Mouse (Mus musculus): Measurements from ENCODE around the gene Ppm1b. TPM values are rescaled to one million over a fixed set of nuclear protein-coding genes. Genes with fewer than 3 reads are reported as not detected.

Gene Ppm1b
- polyA plus RNA-seq, 1 experiment from 2014 or later = 63.4 TPM

DNA sequence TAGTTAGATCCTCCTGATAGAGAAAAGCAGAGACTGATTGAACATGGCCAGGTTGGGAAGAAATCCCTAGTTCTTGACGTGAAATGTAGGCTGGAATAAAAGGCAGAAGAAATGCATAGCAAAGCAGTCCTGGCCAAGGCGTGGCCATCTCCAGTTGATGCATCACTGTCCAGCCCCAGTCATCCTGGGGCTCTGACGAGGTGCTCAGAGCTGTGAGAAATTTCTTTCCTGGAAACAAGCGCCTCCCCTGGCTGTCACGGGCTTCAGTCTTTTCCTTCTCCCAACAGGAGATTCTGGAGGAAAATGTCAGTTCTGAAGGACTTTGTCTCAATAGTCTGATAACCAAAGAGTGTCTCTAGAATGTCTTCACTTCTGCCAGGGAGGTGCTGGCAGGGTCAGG is 74.1 kb downstream of the Ppm1b start:
- WGBS = 58% methylated on average over 5 of the region's 5 CpGs
- Histone ChIP-seq H3K27me3 (ENCODE audit: control insufficient read depth, insufficient read depth, low read length) (no peaks in the 10 kb centered on the region), H3K27ac (ENCODE audit: low read length) (no peak overlapping the region), H3K9ac (replicated peaks; ENCODE audit: low read depth, low read length) (no peak overlapping the region), H3K36me3 (ENCODE audit: control insufficient read depth, insufficient read depth, low read length) (no peaks in the 10 kb centered on the region), H3K4me1 (ENCODE audit: control insufficient read depth, insufficient read depth, low read length) (0 out of 2 replicates have a peak, but pooled peaks cover 2% of the 10 kb centered on the region), H3K4me2 (replicated peaks; ENCODE audit: low read depth, low read length) (no peak overlapping the region), H3K9me3 (ENCODE audit: control insufficient read depth, low read depth, low read length) (no peaks in the 10 kb centered on the region), H3K4me3 (ENCODE audit: low read depth, low read length) (no peak overlapping the region)
- no peak for ATAC-seq (ENCODE audit: insufficient number of reproducible peaks, insufficient read depth, low FRiP score, low read depth)

DNA sequence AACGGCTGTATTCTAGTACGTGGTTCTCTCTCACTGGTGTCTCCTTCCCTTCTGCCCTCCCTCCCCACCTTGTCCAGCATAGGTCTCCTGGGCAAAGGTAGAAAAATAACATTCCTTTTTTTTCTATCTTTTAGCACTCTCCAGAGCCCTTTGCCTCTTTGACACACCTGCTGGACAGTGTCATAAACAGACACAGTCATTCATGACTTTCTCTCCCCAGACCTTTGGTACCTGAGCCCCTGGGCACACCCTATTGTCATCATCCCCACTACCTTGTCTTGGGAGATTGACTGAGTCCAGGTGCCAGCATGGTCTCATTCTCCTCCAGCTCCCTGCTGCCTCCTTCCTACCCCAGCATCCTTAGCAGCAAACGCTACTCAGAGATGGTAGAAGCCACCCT is 76.5 kb downstream of the Ppm1b start:
- Histone ChIP-seq H3K4me2 (replicated peaks; ENCODE audit: low read depth, low read length) (no peak overlapping the region), H3K4me3 (ENCODE audit: low read depth, low read length) (no peak overlapping the region), H3K4me1 (ENCODE audit: control insufficient read depth, insufficient read depth, low read length) (0 out of 2 replicates have a peak, but pooled peaks cover 2% of the 10 kb centered on the region), H3K27me3 (ENCODE audit: control insufficient read depth, insufficient read depth, low read length) (no peaks in the 10 kb centered on the region), H3K9me3 (ENCODE audit: control insufficient read depth, low read depth, low read length) (no peaks in the 10 kb centered on the region), H3K9ac (replicated peaks; ENCODE audit: low read depth, low read length) (no peak overlapping the region), H3K27ac (ENCODE audit: low read length) (no peak overlapping the region), H3K36me3 (ENCODE audit: control insufficient read depth, insufficient read depth, low read length) (no peaks in the 10 kb centered on the region)
- ATAC-seq (ENCODE audit: insufficient number of reproducible peaks, insufficient read depth, low FRiP score, low read depth) = no peak
- 81% methylated on average over 3 of the region's 3 CpGs for WGBS

DNA sequence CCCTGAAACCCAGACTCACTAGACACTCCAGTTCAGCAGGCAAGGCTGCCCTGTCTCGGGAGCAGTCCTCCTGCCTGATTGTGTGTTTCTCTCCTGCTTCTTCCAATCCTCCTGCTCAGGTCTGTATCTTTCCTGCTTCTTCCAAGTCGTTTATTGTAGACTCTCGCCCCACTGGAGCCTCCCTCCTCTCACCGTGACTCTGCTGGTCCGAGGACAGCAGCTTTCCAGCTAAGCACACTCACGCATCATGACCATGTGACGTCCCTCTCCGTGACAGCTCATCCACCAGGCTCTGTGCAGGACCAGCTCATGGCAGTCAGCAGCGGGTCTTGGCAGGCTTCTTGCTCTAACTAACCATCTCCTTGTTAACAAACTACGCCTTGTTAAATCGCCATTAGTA is 77.5 kb downstream of the Ppm1b start:
- no peaks in the 10 kb centered on the region for H3K36me3 ChIP-seq (ENCODE audit: control insufficient read depth, insufficient read depth, low read length)
- no peak overlapping the region for H3K27ac ChIP-seq (ENCODE audit: low read length)
- no peaks in the 10 kb centered on the region for H3K9me3 ChIP-seq (ENCODE audit: control insufficient read depth, low read depth, low read length)
- H3K4me3 ChIP-seq (ENCODE audit: low read depth, low read length) = no peak overlapping the region
- no peak overlapping the region for H3K4me2 ChIP-seq (replicated peaks; ENCODE audit: low read depth, low read length)
- H3K27me3 ChIP-seq (ENCODE audit: control insufficient read depth, insufficient read depth, low read length) = no peaks in the 10 kb centered on the region
- WGBS = 54% methylated on average over 11 of the region's 11 CpGs
- no peaks in the 10 kb centered on the region for H3K4me1 ChIP-seq (ENCODE audit: control insufficient read depth, insufficient read depth, low read length)
- H3K9ac ChIP-seq (replicated peaks; ENCODE audit: low read depth, low read length) = no peak overlapping the region
- no peak for ATAC-seq (ENCODE audit: insufficient number of reproducible peaks, insufficient read depth, low FRiP score, low read depth)

DNA sequence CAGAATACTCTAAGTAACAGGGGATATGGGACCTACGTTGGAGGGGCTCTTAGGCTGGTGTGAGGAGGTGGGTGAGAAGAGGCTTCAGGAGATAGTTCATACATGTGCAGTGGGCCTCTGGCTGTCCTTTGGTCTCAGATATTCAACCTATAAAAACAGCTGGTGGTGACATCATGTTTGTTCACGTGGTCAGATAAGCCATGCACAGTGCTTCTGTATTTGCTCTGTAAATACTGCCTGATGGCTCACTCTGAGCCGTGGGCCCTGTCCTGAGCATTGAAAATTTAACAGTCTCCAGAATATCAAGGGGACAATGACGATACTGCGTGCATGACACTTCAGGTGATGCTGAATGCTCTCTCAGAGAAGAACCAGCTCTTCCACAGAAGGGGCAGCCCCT is 81.3 kb downstream of the Ppm1b start:
- 59% methylated on average over 5 of the region's 5 CpGs for WGBS

DNA sequence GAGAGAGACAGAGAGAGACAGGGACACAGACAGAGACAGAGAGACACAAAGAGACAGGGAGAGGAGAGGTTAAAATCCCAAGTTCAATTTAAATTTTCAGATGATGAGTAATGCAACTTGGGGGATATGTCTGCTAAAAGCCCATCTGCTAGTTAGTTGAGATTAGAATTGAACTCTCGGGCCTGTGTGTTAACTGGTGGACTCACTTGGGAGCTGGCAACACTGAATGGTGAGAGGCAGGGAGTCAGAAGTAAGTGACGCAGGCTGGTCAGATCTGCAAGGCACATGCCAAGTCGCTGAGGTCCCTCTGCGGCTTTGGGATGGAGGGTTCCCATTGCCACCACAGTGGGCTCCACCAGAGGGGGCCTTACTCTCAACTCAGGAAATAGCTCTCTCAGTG is 81.8 kb downstream of the Ppm1b start:
- H3K27me3 ChIP-seq (ENCODE audit: control insufficient read depth, insufficient read depth, low read length) = no peaks in the 10 kb centered on the region
- no peak for ATAC-seq (ENCODE audit: insufficient number of reproducible peaks, insufficient read depth, low FRiP score, low read depth)
- no peak overlapping the region for H3K27ac ChIP-seq (ENCODE audit: low read length)
- 89% methylated on average over 4 of the region's 4 CpGs for WGBS
- H3K4me2 ChIP-seq (replicated peaks; ENCODE audit: low read depth, low read length) = no peak overlapping the region
- no peaks in the 10 kb centered on the region for H3K9me3 ChIP-seq (ENCODE audit: control insufficient read depth, low read depth, low read length)
- no peaks in the 10 kb centered on the region for H3K4me1 ChIP-seq (ENCODE audit: control insufficient read depth, insufficient read depth, low read length)
- H3K36me3 ChIP-seq (ENCODE audit: control insufficient read depth, insufficient read depth, low read length) = no peaks in the 10 kb centered on the region
- H3K4me3 ChIP-seq (ENCODE audit: low read depth, low read length) = no peak overlapping the region
- no peak overlapping the region for H3K9ac ChIP-seq (replicated peaks; ENCODE audit: low read depth, low read length)

More for the DNA sequence above, 81.3 kb downstream of the Ppm1b start:
- Histone ChIP-seq H3K4me3 (ENCODE audit: low read depth, low read length) (no peak overlapping the region), H3K27ac (ENCODE audit: low read length) (no peak overlapping the region), H3K36me3 (ENCODE audit: control insufficient read depth, insufficient read depth, low read length) (no peaks in the 10 kb centered on the region), H3K4me1 (ENCODE audit: control insufficient read depth, insufficient read depth, low read length) (no peaks in the 10 kb centered on the region), H3K9me3 (ENCODE audit: control insufficient read depth, low read depth, low read length) (no peaks in the 10 kb centered on the region), H3K27me3 (ENCODE audit: control insufficient read depth, insufficient read depth, low read length) (no peaks in the 10 kb centered on the region), H3K4me2 (replicated peaks; ENCODE audit: low read depth, low read length) (no peak overlapping the region), H3K9ac (replicated peaks; ENCODE audit: low read depth, low read length) (no peak overlapping the region)
- no peak for ATAC-seq (ENCODE audit: insufficient number of reproducible peaks, insufficient read depth, low FRiP score, low read depth)

DNA sequence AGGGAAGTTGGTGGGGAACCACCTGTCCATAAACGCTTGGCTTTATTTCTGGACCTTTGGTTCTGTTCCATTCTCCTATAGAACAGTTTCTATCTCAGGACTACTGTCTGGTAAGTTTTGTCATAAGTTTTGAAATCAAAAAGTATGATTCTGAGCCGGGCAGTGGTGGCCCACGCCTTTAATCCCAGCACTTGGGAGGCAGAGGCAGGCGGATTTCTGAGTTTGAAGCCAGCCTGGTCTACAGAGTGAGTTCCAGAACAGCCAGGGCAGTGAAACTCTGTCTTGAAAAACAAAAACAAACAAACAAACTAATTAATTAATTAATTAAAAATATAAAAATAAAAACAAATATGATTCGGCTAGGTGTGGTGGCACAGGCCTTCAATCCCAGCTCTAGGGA is 82.2 kb downstream of the Ppm1b start:
- no peak overlapping the region for H3K4me2 ChIP-seq (replicated peaks; ENCODE audit: low read depth, low read length)
- no peaks in the 10 kb centered on the region for H3K9me3 ChIP-seq (ENCODE audit: control insufficient read depth, low read depth, low read length)
- no peak overlapping the region for H3K27ac ChIP-seq (ENCODE audit: low read length)
- H3K4me3 ChIP-seq (ENCODE audit: low read depth, low read length) = no peak overlapping the region
- H3K27me3 ChIP-seq (ENCODE audit: control insufficient read depth, insufficient read depth, low read length) = no peaks in the 10 kb centered on the region
- WGBS = 92% methylated on average over 5 of the region's 5 CpGs
- H3K4me1 ChIP-seq (ENCODE audit: control insufficient read depth, insufficient read depth, low read length) = no peaks in the 10 kb centered on the region
- no peak for ATAC-seq (ENCODE audit: insufficient number of reproducible peaks, insufficient read depth, low FRiP score, low read depth)
- no peak overlapping the region for H3K9ac ChIP-seq (replicated peaks; ENCODE audit: low read depth, low read length)
- no peaks in the 10 kb centered on the region for H3K36me3 ChIP-seq (ENCODE audit: control insufficient read depth, insufficient read depth, low read length)

DNA sequence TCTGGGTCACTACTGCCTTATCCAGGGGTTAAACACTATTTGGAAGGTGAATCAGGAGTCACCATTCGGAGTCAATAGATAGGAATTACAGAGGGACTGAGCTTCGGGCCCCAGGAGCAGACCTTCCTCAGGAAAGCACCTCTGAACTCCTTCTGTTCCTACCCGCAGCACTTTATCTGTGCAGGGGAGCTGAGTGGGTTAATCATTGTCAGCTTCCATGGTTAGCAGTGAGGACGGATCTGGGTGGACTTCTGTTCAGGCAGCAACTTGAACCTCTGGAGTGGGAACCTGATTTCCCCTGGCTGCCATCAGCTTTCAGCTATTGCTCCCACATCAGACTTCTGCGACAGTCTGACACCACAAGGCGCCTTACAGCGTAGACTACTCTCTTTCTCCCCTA is 84.4 kb downstream of the Ppm1b start:
- 62% methylated on average over 7 of the region's 7 CpGs for WGBS
- no peaks in the 10 kb centered on the region for H3K4me1 ChIP-seq (ENCODE audit: control insufficient read depth, insufficient read depth, low read length)
- H3K9me3 ChIP-seq (ENCODE audit: control insufficient read depth, low read depth, low read length) = no peaks in the 10 kb centered on the region
- H3K27ac ChIP-seq (ENCODE audit: low read length) = no peak overlapping the region
- no peak for ATAC-seq (ENCODE audit: insufficient number of reproducible peaks, insufficient read depth, low FRiP score, low read depth)
- no peak overlapping the region for H3K4me3 ChIP-seq (ENCODE audit: low read depth, low read length)
- H3K9ac ChIP-seq (replicated peaks; ENCODE audit: low read depth, low read length) = no peak overlapping the region
- H3K27me3 ChIP-seq (ENCODE audit: control insufficient read depth, insufficient read depth, low read length) = no peaks in the 10 kb centered on the region
- H3K4me2 ChIP-seq (replicated peaks; ENCODE audit: low read depth, low read length) = no peak overlapping the region
- H3K36me3 ChIP-seq (ENCODE audit: control insufficient read depth, insufficient read depth, low read length) = no peaks in the 10 kb centered on the region

DNA sequence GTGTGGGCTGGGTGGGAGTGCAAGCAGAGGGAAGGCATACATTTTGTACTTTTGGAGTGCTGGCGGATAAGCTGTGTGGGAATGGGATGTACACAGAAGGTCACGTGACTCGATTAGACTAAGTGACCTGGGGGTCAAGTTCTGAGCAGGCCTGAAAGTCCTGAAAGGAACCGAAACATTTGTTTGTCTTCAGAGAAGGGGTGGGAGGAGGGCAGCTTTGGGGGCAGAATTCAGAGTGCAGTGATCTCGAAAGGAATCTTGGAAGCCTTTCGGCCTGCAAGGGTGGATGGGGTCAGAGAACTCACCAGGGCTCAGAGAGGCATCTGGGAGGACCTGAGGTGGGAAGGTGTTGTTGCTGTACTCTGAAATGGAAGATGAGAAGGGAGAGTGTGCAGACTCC is 85.9 kb downstream of the Ppm1b start:
- Histone ChIP-seq H3K9me3 (ENCODE audit: control insufficient read depth, low read depth, low read length) (no peaks in the 10 kb centered on the region), H3K9ac (replicated peaks; ENCODE audit: low read depth, low read length) (no peak overlapping the region), H3K4me1 (ENCODE audit: control insufficient read depth, insufficient read depth, low read length) (no peaks in the 10 kb centered on the region), H3K27me3 (ENCODE audit: control insufficient read depth, insufficient read depth, low read length) (no peaks in the 10 kb centered on the region), H3K36me3 (ENCODE audit: control insufficient read depth, insufficient read depth, low read length) (no peaks in the 10 kb centered on the region), H3K4me3 (ENCODE audit: low read depth, low read length) (no peak overlapping the region), H3K4me2 (replicated peaks; ENCODE audit: low read depth, low read length) (no peak overlapping the region), H3K27ac (ENCODE audit: low read length) (no peak overlapping the region)
- ATAC-seq (ENCODE audit: insufficient number of reproducible peaks, insufficient read depth, low FRiP score, low read depth) = 0 out of 2 replicates have a peak, but pooled peaks have one; percentile 12
- WGBS = 43% methylated on average over 6 of the region's 6 CpGs

DNA sequence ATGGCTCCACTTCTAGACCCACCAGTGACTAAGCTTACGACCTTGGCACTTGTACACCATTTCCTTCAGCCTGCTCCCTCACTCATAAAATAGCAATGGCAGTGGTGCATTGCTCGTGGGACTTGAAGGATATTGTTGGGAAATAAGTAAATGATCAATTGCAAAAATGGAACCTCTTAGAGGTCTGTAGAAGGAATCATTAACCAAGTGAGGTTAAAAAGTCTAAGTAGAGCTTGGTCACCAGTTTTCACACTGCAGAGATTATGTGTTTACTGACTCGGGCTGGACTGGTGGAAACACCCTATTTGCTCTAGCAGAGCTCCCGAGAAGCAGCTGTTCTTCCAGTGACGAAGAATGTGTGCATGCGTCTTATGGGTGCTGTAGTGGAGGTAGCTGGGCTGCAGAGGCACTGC is 86.9 kb downstream of the Ppm1b start:
- 68% methylated on average over 6 of the region's 6 CpGs for WGBS
- Histone ChIP-seq H3K4me1 (ENCODE audit: control insufficient read depth, insufficient read depth, low read length) (no peaks in the 10 kb centered on the region), H3K9ac (replicated peaks; ENCODE audit: low read depth, low read length) (no peak overlapping the region), H3K36me3 (ENCODE audit: control insufficient read depth, insufficient read depth, low read length) (no peaks in the 10 kb centered on the region), H3K27me3 (ENCODE audit: control insufficient read depth, insufficient read depth, low read length) (no peaks in the 10 kb centered on the region), H3K4me2 (replicated peaks; ENCODE audit: low read depth, low read length) (no peak overlapping the region), H3K9me3 (ENCODE audit: control insufficient read depth, low read depth, low read length) (no peaks in the 10 kb centered on the region), H3K4me3 (ENCODE audit: low read depth, low read length) (no peak overlapping the region), H3K27ac (ENCODE audit: low read length) (no peak overlapping the region)
- ATAC-seq (ENCODE audit: insufficient number of reproducible peaks, insufficient read depth, low FRiP score, low read depth) = no peak

Measured in stomach, embryonic 14.5 days (tissue).